Mouse (Mus musculus) retina, postnatal 7 days (tissue): ENCODE data around the gene Kif26a.

ENCODE experiments used
- DNase-seq: peaks from one replicate; pipeline ENCODE4 v3.0.0-alpha.2; 2012; ENCODE audit warnings: low read depth, low spot score

Kif26a gene

DNA sequence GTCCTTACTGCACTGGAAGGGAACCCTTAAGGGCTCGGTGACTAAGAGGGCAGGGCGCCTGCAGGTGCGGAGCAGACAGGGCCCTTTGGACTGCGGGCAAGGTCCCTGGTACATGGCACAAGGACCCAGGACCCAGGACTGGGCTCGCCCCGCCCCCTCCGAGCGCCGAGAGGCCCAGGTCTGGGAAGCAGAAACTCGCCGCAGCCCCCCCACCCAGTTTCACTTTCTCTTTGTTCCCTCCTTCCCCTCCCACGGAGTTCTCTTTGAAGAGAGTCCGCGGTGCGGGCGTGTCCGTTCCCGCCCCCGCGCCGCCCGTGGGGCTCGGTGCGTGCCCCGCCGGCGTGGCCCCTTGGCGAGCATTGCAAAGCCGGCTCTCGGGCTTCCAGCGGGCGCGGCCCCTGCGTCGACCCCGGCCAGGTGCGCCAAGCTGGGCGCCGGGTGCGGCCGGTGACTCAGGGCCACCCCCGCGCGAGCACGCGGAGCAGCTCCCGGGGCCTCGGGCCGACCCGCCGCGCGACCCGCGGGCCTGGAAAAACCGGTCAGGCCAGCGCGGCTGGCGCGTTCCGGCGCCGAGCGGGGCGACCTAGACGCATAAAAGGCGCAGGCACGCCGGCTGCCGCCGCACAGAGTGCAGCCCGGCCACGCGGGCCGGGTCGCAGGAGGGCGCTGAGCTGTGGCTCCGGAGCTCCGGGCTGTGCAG lies 15.7 kb upstream of the Kif26a start:
- no peak for DNase-seq

DNA sequence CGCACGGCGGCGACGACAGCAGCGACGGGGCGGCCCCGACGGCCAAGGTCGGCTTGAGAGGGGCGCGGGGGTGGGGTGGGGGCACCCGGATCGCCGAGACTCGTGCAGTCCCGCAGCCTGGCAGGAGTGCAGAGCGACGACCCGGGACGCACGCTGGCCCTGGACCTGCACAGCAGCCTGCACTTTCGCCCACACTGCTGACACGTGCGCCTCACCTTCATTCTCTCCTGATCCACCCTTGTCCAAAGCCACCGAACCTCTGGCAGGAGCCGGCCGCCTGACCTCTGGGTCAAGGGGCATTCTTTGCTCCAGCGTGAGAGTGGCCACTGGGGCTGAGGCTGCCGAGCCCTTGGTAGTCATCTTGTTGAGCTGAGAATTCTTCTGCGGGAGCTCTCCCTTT lies 15.1 kb upstream of the Kif26a start:
- DNase-seq, result no peak

DNA sequence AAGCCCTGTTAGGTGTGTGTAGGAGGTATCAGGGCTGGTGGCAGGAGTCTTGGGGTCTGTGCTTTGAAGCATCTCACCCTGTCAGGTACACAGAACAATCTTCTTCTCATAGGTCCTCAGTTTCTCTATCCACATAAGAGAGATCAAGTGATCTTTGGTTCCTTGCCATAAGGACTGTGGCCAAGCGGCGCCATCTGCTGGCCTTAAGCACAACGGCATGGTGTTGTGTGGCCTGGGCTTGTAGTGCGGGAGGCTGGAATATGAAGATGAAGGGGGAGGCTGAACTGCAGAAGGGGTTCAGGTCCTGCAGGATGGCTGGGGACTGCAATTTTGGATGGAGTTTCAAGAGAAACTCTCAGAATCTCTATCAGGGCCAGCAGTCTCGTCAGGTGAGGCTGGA lies 5.8 kb upstream of the Kif26a start:
- no peak for DNase-seq

DNA sequence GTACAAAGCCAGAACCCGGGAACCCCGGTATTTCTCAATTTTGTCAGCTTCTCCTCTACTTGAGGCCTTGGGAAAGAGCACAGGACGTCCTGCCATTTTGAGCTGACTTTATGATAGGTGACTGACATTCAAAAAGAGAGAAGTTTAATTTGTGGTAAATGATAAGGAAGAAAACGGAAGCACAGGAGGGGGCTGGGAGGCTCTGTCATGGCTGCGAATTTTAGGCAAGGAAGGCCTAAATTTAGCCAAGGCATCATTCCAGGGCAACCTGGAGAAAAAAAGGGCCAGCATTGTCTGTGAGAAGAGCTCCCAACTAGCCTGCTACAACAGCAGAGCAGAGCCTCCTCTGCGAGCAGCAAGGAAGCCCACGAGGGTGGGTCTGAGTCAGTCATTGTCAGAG lies 5.3 kb upstream of the Kif26a start:
- DNase-seq, result no peak

DNA sequence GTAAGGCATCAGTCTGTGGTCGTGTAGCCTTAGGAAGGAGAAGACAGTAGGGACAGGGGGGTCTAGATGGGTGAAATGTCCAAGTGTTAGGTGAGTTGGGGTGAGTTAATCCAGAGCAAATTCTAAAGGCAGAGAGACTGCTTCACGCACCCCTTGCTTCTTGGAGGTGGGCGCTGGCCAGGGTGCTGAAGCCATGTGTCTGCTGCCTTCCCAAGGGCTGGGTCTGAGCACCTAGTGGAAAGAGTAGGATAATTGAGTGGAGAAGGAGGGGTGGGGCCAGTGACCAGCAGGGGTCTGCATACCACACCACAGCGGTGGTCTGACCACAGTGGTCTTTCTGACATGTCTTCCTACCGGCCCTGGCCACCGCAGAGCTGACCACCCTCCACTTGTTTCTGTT lies 4.7 kb upstream of the Kif26a start:
- DNase-seq, result no peak

DNA sequence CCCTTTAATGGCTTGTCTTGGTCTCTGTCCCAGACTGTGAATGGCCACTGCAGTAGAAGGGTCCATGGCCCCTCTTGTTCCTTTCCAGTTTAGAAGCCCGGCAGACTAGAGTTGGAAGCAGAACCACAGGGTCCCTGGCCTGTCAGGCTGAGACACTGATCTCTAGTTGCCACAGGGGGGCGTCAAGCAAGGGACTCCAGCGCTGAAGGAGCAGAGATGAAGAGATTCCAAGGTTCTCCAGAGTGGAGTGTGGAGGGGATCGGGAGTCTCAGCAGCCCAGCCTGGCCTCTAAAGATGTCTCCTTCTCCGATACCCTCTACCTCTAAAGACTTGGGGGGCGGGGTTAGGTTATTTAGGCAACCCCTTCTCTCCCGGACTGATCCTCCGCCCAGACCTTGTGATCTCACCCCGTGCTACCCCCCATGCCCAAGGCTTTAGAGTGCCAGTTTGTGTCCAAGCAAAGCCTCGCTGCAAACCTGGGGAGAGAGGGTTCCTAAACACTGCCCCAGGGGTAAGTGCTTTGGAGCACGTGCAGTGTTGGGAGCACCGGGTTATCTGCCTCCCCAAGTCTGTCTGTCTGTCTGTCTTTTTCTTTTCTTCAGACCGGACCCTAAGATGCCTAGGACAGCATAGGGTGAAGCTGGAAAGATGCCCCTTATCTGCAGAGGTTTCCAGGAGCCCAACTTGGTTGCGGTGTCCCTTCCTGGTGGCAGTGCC lies 2.7 kb upstream of the Kif26a start:
- DNase-seq, result no peak

DNA sequence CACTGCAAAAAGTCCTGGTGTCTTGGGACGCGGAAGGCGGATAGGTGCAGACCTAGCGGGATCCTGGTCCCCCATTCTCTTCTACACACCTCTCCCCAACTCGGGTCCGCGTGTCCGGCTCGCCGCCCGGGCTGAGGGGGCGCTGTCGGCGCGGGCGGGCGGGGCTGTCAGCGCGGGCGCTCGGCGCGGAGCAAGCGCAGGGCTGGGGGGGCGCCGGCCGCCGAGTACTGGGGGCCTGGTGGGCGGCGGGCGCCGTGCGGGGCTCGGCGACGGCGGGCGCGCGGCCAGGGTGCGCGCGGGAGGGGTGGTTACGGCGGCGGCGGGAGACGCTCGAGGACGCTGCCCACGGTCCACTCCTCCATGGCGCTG lies 2.2 kb upstream of the Kif26a start:
- DNase-seq, result no peak

DNA sequence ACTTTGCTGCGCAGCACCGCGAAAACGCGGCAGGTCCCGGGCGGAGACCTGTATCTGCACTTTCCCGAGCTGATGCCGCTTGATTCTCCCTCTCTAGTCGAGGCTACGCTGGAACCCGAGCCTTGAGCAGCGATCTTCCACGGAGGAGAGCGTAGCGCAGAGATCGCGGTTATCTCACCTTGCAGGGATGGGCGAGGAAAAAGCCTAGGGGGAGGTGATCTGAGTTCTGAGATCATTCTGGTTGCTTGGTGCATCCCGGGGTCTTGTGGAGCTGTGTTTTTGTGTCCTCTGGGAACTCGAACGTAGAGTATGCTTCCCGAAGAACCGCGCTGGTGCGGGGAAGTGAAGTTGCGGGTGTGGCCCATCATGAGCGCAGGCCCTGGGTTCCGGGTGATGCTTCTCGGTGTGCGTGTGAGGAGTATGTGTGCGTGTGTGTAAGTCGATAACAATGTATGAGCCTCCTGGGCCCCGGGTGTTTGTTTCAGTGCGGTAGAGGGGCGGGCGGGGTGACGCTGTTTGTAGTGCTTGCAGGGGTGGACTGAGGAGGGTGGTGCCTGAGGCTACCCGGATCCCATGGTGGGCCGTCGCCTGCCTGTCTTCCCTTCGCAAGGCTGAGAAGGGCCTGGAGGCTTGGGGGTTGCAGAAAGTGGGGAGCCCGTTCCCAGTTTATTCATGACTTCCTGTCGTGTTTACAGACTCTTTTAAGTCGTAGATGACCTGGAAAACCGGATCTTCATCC lies 1.5 kb upstream of the Kif26a start:
- DNase-seq, result no peak

DNA sequence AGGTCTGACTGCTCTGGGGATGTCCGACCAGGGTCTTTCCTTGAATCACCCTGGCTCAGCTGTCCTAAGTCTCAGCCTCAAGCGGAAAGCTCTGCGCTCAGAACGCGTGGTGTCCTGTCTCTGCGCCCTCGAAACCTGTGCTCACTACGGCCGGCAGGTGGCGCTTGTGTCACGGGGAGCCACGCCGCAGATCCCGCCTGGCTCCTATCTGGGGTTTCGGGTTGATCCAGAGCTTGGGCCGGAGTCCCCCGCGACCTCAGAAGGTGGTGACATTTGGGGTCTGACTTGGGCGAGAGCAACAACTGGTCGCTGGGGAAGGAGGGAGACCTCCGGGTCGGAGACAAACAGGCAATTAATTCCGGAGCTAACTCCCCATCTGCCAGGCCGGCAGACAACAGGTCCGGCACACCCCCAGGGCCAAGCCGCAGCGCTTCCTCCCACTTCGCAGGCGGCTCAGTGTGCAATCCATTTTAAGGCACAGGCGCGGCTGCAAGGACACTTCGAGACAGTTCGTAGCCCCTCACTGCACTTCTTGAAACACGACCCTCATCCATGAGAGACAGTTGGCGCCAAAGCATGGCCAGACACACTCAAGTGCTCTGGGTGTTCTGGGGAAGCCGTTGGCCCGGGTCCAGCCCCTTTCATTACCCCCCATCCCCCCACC lies 665 bp upstream of the Kif26a start:
- peak; percentile 84 for DNase-seq

DNA sequence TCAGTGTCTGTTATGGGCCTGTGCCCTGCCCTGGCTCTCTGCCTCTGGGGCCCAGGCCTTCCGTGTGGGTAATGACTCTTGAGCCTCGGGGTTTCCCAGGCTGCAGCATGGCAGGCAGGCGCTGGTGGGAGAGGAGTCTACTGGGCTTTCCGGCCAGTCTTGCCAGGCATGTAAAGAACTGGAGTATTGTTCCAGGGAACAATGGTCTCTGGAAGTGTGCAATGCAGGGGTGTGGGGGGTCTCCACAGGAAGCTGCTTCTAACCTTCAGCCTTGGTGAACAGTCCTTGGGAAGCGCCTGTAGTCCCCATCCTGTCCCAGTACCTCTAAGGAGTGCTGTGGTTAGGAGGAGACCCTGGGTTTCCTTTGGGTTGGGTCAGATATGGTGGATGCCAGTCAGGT lies 1.4 kb downstream of the Kif26a start:
- DNase-seq, result no peak

DNA sequence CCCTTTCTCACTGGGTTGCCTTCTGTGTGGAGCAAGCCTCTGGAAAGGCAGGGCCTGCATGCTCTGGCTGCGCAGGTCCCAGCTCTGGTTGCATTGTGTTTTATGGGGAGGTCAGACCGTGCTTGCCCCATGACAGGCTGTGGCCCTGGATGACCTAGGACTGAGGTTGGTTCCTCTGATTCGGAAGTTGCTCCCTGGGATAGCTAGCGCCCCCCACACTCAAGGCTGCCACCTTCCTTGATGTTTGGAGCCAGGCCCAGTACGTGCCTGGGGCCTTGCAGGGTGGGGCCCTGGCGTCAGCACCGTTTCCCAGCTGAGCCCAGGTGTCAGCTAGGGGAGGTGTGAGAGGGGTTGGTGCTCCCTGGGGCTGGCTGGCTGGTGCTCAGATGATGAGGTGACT lies 4.0 kb downstream of the Kif26a start:
- DNase-seq, result no peak

DNA sequence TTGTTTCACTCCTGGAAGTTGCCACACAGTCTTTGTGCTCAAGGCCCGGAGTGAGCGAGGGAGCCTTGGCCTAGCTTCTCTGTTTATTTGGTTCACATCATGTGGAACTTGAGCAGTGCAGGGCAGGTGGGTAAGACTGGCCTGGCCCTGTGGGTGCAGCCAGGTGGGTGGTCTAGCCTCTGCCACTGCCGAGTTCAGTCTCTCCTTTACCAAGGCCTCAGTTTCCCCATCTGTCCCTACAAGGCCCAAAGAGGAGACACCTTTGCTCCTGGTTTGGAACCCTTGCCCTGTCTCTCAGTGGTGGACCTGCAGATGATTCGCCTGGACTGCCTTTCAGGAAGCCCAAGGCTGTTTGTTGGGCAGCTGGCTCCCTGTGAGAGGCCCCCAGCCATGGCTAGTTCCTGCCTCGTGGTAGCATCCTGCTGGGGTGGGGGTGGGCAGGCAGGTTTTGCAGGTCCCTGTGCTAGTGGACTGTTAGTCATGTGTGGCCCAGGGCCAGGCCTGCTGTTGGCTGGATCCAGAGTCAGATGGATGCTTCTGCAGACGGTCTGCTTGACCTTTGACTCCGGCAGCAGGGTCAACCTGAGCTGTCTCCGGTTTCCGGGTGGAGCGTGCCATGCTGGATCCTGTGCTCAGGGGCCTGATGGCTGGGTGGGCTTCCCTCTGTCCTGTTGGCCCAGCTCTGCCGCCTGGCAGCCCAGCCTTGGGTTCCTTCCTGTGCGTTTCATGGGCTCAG lies 5.4 kb downstream of the Kif26a start:
- DNase-seq, result no peak

DNA sequence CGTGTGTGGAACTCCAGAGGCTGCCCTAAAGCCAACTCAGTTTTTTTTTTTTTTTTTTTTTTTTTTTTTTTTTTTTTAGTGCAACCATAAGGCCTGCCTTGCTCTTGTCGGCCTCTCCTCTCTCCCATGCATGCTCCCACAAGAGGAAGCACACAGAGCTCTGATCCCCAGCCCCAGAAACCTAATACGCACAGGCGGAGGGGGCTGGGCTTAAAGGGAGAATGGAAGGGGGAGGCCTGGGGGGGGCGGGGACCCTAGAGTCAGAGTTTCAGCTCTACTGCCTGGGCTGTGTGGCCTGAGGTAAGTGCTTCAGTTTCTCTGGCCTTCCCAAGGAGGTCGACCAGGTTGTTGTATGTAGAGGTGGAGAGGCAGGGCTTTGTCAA lies 6.0 kb downstream of the Kif26a start:
- DNase-seq, result no peak

DNA sequence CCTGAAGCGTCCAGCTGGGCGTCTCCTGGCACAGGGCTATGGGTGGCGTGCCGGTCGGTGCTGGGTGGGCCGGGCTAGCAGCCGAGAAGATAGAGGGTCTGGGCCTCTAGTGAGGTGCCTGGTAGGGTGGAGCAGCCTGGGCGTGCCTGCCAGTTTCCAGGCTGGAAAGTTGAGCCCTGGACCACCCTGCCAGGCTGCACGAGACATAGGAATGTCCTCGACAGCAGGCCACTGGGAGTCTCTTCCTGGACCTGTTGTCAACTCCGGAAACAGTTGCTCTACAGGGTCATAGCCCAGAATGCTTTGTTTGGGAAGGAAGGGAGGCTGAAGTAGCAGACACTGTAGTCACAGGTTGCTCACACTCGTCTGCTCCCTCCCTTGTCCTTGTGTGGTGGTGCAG lies 7.6 kb downstream of the Kif26a start:
- no peak for DNase-seq

DNA sequence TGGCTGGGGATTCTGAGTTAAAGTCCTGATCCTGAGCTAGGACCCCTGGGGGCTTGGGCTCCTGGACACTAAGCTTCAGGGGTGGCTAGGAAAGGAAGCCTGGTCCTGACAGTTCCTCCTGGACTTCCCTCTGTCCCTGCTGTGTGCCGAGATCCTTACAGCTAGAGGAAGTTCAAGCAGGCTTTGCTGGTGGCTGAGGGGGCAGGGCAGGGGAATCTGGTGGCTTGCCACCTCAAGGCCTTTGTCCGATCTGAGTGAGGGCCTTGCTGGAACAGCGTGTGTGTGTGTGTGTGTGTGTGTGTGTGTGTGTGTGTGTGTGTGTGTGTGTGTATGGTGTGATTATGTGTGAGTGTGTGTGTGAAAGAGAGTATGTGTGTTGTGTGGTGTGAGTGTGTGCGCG lies 8.5 kb downstream of the Kif26a start:
- no peak for DNase-seq

DNA sequence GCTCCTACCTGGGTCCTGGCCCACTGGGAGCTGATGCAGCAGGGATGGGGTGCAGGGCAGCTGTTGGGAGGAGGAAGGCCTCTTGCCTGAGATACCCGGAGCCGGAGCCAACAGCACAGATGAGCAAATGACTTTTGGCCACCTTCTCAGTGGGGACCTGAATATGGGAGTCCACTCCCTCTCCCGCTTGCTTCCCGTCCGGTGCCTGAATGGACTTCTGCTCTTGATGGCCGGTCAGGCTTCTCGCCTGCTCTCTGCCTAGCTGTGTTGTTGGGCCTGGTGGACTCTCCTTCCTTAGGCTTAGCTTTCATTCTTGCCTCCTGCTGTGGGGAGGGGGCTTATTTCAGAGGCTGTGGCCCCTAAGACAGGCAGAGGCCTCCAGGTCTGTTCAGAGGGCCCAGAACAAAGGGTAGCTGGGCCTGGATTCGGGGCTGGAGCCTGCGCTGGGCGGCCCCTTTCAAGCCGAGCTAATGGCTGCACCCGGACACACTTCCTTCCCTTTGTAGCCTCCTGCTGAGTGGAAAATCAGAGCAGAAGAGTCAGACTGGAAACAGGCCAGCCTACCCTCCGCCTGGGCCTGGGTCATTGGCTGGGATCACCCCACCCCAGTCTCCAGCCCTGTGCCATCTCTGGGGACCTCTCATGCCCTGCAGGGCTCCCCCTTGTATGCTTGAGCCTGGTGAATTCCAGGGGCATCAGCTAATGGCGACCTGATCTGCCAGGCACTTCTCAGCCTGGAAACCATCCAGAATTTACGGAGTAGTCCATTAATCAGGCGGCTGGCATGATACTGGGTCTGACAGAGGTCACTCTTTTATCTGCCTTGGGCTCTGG lies 9.4 kb downstream of the Kif26a start:
- DNase-seq, result no peak

DNA sequence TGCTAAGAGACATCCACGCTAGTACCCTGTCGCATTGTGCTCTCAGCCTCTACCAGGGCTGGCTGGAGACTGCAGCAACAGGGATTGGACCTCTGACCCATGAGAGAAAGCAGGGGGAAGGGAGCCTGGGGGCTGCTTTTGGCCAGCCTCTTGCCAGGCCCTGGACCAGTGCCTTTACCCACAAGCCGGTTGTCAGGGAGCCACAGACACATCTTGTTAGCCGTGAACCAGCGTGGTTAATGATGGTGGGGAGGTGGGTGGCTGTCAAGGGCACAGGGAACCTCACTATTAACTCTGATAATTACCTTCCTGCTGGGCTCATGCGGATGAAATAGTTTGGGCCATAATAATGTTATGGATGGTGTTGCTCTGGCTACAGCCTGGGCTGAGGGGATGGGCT lies 10.8 kb downstream of the Kif26a start:
- DNase-seq, result no peak

DNA sequence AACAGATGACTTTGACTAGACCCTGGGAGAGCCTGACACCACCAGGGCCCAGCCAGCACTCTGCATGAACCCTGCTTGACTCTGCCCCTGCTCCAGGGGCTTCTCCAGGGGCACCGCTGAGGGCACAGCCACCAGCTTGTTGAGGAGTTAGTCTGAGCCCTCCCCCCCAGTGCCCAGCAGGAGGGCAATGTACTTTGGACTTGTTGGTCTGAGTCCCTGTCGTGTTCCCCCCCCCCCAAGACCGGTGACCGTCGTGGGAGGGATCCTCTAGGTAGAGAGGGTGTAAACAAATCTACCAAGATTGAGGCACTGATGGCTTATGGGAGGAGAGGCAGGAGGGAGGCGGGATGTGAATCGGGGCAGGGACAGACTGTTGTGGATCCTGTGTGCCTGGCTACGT lies 12.2 kb downstream of the Kif26a start:
- DNase-seq, result no peak

DNA sequence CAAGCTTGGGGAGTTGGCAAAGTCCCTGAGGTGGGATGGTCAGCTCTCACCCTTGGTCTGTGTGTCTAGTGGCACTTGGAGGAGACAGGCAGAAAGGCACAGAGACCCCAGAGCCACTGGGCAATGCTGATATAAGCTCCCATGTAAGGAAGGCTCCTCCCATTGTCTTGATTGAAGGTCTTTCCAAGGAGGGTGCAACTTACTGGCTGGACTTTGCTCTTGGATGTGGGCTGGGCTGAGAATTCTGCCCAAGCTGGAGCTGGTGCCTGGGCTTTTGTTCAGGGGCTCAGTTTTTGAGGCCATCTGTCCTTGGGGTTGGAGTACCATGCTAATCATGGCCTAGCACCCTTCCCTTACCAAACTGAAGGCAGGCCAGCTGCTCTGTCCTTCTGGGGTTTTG lies 12.8 kb downstream of the Kif26a start:
- DNase-seq, result no peak

DNA sequence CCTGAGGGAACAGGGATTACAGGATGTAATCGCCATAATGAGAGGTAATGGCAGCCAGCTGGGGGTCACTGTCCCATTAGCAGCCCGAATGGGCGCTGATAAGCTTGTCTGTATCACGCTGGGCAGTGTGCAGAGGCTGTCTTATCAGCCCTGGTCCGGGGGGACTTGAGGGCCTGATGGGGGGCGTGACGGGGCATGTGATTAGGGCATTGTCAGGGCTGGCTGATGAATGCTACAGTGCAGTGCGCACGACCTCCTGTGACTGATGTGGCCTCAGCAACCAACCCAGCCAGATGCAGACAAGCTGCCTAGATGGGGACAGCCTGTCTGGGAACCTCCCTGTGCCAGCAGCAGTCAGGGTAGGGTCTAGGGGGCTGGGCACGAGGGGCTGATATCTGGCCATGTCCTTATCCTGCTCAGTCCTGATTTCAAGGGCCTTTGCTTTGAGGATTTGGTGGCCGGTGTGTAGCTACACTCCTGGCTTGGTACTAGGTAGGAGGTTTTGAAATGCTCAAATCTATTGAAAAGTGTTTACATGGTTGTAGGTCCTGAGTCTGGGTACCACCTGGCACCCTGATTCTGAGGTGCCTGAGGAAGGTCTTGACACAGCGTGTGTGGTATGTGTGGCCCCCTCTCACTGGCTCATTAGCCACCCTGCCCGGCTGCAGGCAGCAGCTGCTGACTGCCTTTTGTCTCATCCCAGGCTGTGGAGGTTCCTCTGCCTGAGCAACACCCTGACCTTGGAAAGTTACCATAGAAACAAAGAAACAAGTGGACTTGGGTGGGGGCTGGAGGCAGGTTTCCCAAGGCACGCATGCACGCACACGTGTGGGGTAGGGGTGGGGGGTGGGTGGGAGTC lies 18.2 kb downstream of the Kif26a start:
- DNase-seq, result no peak
